Comparison of ENCODE assay signal across 10 mouse cellular contexts in genomic region chr11:117359870-117360269, GRCm38 (mm10).
DNase-seq lines count a peak whose midpoint lies in the region; ATAC-seq and TF ChIP-seq lines count a peak whose summit lies in the region.
"Had no signal": no experiment of that assay in that cellular context is flagged by ENCODE, and none has a peak within 500 bp of the region (broad histone marks: within the 10 kb centered on the region; RNA-seq: fewer than 3 reads in every experiment).

No protein-coding gene starts in this region.

- DNase-seq in adrenal gland, adult 18-20 months (ENCODE audit: low spot score in 2 of 2), result peak; percentile 75
- DNase-seq in embryo, embryonic 9.5 days (ENCODE audit: extremely low spot score), result peak; percentile 69
- DNase-seq in hindbrain, postnatal 0 days (ENCODE audit: low spot score), result peak; percentile 77
- peak; percentile 85 for DNase-seq in limb, embryonic 11.5 days (ENCODE audit: low spot score)
- peak; percentile 82 for DNase-seq in retina, embryonic 14.5 days (ENCODE audit: low spot score)
- DNase-seq in thymus, postnatal 14 days, result peak; percentile 83

- no peaks in the 10 kb centered on the region for H3K4me1 ChIP-seq in intestine, postnatal 0 days (replicated peaks; ENCODE audit: control insufficient read depth, insufficient read depth, low read length)
- H3K4me1 ChIP-seq in intestine, embryonic 15.5 days (replicated peaks), result 0 out of 2 replicates have a peak, but pooled peaks cover 3% of the 10 kb centered on the region
- no peaks in the 10 kb centered on the region for H3K4me1 ChIP-seq in hindbrain, postnatal 0 days (ENCODE audit: insufficient read depth, low read length)
- peaks cover 9% of the 10 kb centered on the region for H3K4me1 ChIP-seq in limb, embryonic 11.5 days (ENCODE audit: control insufficient read depth, insufficient read depth, low read length)

- TF ChIP-seq CTCF in intestine, postnatal 0 days (IDR thresholded peaks at IDR 0.05; ENCODE audit: low read depth), result peak; percentile 97
- peak; percentile 95 for TF ChIP-seq CTCF in hindbrain, postnatal 0 days (IDR thresholded peaks at IDR 0.05; ENCODE audit: low read depth)

- no peaks in the 10 kb centered on the region for H3K9me3 ChIP-seq in intestine, postnatal 0 days (ENCODE audit: control insufficient read depth)
- no peaks in the 10 kb centered on the region for H3K9me3 ChIP-seq in intestine, embryonic 15.5 days
- no peaks in the 10 kb centered on the region for H3K9me3 ChIP-seq in hindbrain, postnatal 0 days (ENCODE audit: low read length)
- H3K9me3 ChIP-seq in limb, embryonic 11.5 days (ENCODE audit: control insufficient read depth, low read length), result no peaks in the 10 kb centered on the region; the same call in 1 of the 2 replicates
- H3K9me3 ChIP-seq: embryonic facial prominence, embryonic 13.5 days had no signal

- no peak for ATAC-seq in intestine, postnatal 0 days
- no peak for ATAC-seq in intestine, embryonic 15.5 days
- ATAC-seq in hindbrain, postnatal 0 days, result no peak
- no peak for ATAC-seq in limb, embryonic 11.5 days (ENCODE audit: insufficient number of reproducible peaks, low FRiP score, low TSS enrichment, low read depth)

- H3K4me2 ChIP-seq in intestine, postnatal 0 days (replicated peaks; ENCODE audit: low read depth), result no peak overlapping the region
- no peak overlapping the region for H3K4me2 ChIP-seq in intestine, embryonic 15.5 days (replicated peaks)
- no peak overlapping the region for H3K4me2 ChIP-seq in hindbrain, postnatal 0 days (ENCODE audit: low read depth, low read length)
- no peak overlapping the region for H3K4me2 ChIP-seq in limb, embryonic 11.5 days (ENCODE audit: low read depth, severe bottlenecking)
- H3K4me2 ChIP-seq: embryonic facial prominence, embryonic 13.5 days had no signal

- 71% methylated on average over 5 of the region's 5 CpGs for WGBS in intestine, postnatal 0 days
- 60% methylated on average over 5 of the region's 5 CpGs for WGBS in intestine, embryonic 15.5 days
- WGBS in hindbrain, postnatal 0 days, result 63% methylated on average over 5 of the region's 5 CpGs
- WGBS in limb, embryonic 11.5 days, result 86% methylated on average over 5 of the region's 5 CpGs

- no peak overlapping the region for H3K4me3 ChIP-seq in intestine, postnatal 0 days (ENCODE audit: low read depth, low read length)
- no peak overlapping the region for H3K4me3 ChIP-seq in intestine, embryonic 15.5 days (replicated peaks)
- no peak overlapping the region for H3K4me3 ChIP-seq in hindbrain, postnatal 0 days (ENCODE audit: low read length)
- no peak overlapping the region for H3K4me3 ChIP-seq in limb, embryonic 11.5 days (ENCODE audit: low read depth, low read length)
- H3K4me3 ChIP-seq: embryonic facial prominence, embryonic 13.5 days; myocyte had no signal

- no peak overlapping the region for H3K27ac ChIP-seq in intestine, postnatal 0 days (ENCODE audit: low read depth, low read length)
- no peak overlapping the region for H3K27ac ChIP-seq in intestine, embryonic 15.5 days
- H3K27ac ChIP-seq in hindbrain, postnatal 0 days, result no peak overlapping the region
- H3K27ac ChIP-seq in limb, embryonic 11.5 days (replicated peaks; ENCODE audit: low read depth, low read length), result no peak overlapping the region
- H3K27ac ChIP-seq: embryonic facial prominence, embryonic 13.5 days had no signal

- H3K36me3 ChIP-seq in intestine, postnatal 0 days (ENCODE audit: control insufficient read depth, insufficient read depth), result peaks cover 80% of the 10 kb centered on the region
- H3K36me3 ChIP-seq in intestine, embryonic 15.5 days, result peaks cover 63% of the 10 kb centered on the region
- peaks cover 30% of the 10 kb centered on the region for H3K36me3 ChIP-seq in hindbrain, postnatal 0 days (ENCODE audit: insufficient read depth, low read length)
- peaks cover 33% of the 10 kb centered on the region for H3K36me3 ChIP-seq in limb, embryonic 11.5 days (ENCODE audit: control insufficient read depth, insufficient read depth, low read length)

- no peak overlapping the region for H3K9ac ChIP-seq in intestine, postnatal 0 days (ENCODE audit: low read depth, low read length)
- no peak overlapping the region for H3K9ac ChIP-seq in intestine, embryonic 15.5 days
- H3K9ac ChIP-seq in hindbrain, postnatal 0 days (replicated peaks; ENCODE audit: low read length), result no peak overlapping the region
- no peak overlapping the region for H3K9ac ChIP-seq in limb, embryonic 11.5 days (ENCODE audit: low read length)
- H3K9ac ChIP-seq: embryonic facial prominence, embryonic 13.5 days had no signal

- H3K27me3 ChIP-seq in intestine, postnatal 0 days (replicated peaks; ENCODE audit: control insufficient read depth, insufficient read depth, low read length), result no peaks in the 10 kb centered on the region
- no peaks in the 10 kb centered on the region for H3K27me3 ChIP-seq in intestine, embryonic 15.5 days (replicated peaks)
- H3K27me3 ChIP-seq in hindbrain, postnatal 0 days (ENCODE audit: insufficient read depth, low read length), result no peaks in the 10 kb centered on the region
- H3K27me3 ChIP-seq in limb, embryonic 11.5 days (ENCODE audit: control insufficient read depth, insufficient read depth, low read length), result no peaks in the 10 kb centered on the region
- H3K27me3 ChIP-seq: embryonic facial prominence, embryonic 13.5 days had no signal
